Mouse (Mus musculus) natural killer cell, adult 2 months (primary cell): ENCODE data around the gene Nrm.
A peak's percentile ranks its signal among the peaks of the same experiment; 100 is the strongest.

Source experiments
- DNase-seq, 2 experiments: peaks; one replicate each; pipeline ENCODE4 v3.0.0; 2022; ENCODE audit warnings: low spot score in 2 of 2

The Nrm gene

DNA sequence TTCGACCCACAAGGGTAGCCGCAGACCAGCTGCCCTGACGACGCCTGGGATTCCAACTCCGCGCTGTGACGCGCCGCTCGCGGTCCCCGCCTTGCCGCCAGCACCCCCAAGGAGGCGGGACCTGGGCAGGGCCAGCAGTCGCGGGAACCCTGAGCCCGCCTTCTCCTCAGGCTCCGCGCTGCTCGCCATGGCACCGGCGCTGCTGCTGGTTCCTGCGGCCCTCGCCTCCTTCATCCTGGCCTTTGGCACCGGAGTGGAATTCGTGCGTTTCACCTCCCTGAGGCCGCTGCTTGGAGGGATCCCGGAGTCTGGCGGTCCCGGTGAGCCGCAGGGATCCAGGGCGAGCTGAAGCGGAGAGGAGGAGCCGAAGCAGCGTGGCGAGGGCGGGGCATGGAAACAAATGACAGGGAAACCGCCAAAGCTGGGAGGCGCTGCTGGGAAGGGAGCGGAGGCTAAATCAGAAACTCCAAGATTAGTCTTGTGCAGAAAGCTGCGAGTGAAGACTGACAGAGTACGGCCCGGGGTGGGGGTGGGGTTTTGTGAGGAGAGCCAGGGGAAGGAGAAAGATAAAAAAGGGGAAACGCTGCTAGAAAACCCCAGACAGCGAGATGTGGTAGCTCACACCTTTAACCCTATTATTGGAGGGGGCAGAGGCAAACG is at the start of gene Nrm:
Nrm (plus strand) TSS at position 121 of the 660 bp plus-strand sequence.
- peak; percentile 73 to 79 for DNase-seq

DNA sequence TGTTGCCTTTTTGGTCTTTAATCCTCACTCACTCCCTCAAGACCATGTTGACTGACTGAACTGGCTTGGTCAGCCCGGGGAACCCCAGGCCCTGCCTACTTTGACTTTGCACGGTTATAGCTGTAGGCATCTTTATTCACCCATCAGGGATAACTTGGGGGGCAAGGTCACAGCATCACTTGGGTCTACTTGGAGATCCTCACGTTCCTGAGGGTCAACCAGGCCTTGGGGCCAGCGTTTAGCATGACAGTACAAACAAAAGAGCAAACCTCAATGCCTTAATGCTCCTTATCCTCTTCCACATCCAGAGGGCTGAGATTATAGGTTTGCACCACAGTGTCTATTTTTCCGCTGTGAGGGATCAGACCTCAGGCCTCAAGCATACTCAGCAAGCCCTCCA is 48.8 kb upstream of the Nrm start:
- DNase-seq: no peak

DNA sequence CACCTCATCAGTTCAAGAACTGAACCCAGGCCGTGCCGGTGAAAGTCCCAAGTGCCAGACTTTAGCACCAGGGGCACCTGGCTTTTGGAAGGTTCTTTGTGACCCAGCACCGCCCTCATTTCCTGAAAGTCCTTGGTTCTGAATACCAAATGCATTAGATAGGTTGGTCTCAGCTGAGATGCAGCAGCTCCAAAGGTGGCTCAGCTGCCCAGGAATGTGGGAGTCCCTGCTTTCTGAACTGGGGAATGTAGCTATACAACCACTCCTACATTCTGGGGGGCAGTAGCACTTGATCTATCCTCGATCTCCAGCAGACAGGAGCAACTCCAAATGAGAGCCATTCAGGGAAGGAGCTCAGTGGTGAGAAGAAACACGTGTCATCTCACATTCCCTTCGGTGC is 48.4 kb upstream of the Nrm start:
- no peak for DNase-seq

DNA sequence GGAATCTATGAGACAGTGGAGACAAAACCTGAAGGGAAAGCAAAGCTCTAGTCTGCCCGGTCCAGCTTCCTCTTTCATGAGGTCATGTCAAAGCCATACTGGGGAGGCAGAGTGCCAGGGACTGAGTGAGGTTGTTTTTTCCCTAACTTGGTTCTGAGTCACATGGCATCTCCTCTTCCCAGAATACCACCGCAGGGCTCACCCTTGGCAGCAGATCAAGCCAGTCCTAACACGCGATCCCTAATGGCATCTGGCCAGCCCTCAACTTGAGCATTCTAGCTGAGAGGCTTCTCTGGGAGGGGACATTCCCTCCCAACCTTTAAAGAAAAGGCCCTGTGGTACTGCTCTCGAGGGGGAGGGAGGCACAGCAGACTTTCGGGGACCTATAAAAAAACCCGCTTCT is 47.9 kb upstream of the Nrm start:
- peak; percentile 14 to 23 for DNase-seq

DNA sequence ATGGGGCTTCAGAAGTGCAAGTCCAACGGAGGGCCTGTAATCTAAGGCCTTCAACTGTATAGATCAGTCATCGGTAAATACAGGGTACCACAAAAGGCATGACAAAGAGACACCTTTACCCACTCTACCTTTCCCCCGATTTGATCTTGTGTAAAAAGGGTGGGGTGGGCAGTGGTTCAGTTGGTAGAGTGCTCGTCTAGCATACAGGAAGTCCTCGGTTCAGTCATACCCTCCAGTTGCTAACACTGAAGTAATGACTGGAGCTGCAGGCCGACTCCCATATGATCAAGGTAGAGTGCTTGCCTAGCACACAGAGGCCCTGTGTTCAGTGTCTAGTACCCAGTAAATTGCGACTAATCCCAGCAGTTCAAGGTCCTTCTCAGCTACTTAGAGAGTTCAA is 47.5 kb upstream of the Nrm start:
- DNase-seq: peak; percentile 16 to 31

DNA sequence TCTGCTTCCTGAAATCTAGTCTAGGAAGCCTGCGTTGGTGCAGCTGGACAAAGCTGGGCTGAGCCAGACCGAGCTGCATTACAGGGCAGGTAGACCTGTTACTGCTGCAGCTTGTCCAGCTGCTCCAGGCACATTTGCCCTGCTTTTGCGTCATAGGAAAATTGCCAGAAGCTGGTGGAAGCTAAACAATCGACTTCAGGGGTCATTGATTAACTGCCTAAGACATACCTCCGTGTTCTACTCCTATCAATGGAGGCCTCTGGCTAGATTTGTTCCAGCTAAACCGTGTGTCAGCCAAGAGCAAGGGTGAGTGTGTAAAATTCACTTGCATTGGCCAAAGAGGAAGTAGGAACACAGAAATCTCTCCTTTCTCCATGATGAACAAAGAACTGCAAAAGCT is 46.4 kb upstream of the Nrm start:
- no peak for DNase-seq

DNA sequence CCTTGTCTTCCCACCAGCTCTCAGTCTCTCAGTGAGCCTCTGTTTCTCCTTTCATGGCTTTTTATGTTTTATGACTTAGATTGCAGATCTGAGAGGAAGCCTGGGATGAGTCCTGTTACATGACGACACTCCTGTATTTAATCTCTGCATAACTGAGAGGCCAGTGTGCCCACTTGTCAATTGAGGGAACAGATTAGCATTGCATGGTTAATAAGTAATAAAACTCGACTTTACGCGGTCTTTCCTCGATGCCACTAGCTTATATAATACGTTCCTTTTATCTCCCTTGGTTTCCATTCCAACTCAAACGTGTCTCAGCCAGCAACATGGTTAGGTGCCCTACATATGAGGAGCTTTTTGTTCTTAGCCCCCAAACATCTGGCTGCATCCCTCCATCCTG is 45.3 kb upstream of the Nrm start:
- no peak for DNase-seq

DNA sequence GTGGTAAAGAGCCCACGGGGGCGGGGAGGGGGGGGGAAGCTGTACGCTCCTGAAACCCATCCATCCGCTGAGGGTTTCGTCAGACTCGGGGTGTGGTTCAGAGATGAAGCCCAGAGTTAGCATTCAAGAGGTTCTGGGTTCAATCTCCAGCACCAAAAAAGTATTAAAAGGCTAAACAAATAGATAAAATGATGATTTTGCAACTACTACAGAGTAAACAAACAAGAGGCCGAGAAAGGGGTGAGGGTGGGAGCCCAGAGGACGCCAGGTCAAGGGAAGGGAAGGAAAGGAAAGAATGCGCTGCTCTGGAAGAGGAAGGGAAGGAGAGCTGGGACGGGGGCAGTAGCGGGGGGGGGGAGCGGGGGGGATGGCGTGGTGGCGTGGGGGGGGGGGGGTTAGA is 44.4 kb upstream of the Nrm start:
- no peak for DNase-seq

DNA sequence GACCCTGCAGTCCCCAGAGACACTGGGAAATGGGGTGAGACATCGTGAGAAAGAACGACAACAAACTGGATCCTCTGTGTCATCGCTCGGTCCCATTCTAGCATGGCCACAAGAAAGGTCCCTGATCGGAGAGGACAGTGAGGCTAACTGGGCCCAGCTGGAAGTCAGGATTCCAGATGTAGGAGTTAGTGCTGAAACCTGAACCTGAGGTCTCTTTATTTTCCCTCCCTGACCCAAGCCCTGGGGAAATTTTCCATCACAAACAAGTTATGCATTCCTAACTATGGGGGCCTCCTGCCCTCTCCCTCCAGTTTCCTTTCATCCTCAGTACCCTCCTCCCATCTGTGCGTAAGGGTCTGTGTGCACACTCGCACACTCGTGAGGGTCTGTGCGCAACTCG is 43.9 kb upstream of the Nrm start:
- no peak for DNase-seq

DNA sequence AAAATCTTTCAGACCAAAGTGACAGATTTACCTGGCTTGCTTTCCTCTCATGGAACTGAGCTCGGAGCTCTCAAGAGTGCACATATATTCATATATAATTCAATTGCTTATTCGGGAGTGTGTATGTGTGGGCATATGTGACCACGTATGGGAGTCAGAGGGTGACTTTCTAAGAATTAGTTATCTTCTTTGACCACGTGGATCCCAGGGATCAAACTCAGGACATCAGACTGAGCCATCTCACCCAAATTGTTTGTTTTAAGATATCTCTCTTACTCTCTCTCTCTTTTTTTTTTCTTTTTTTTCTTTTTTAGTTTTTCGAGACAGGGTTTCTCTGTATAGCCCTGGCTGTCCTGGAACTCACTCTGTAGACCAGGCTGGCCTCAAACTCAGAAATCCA is 41.0 kb upstream of the Nrm start:
- no peak for DNase-seq

DNA sequence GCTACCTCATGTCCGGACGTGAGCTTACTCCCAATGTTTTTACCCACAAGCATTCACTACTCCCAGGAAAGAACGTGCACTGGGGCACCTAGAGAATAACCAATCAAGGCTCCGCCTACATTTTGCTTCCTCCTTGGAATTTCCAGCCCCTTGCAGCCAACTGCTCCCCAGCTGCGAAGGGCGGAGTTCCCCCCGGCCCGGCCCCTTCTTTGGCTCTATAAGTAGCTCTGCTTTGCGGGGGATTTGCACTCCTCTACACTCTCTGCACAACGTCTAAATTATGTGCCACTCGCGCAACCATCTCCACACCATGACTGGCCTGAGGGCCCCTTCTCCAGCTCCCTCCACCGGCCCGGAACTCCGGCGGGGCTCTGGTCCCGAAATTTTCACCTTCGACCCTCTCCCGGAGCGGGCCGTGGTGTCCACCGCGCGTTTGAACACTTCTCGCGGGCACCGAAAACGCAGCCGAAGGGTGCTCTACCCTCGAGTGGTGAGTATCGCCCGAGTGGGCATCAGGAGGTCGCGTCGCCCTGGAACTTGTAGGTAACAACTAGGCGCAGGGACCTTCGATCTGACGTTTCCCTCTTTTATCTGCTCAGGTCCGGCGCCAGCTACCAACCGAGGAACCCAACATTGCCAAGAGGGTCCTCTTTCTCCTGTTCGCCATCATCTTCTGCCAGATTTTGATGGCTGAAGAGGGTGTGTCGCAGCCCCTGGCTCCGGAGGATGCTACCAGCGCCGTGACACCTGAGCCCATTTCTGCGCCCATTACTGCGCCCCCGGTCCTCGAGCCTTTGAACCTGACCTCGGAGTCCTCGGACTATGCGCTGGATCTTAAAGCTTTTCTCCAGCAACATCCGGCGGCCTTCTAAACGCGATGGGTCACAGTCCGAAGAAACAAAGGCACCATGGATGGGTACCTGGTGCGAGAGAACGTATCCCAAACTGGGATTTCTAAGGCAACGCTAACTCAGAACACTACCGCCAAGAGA is 39.4 kb upstream of the Nrm start, which contains the start of gene Ier3:
Ier3 (plus strand) TSS at position 246 of the 992 bp plus-strand sequence.
- DNase-seq: peak; percentile 46 to 59

DNA sequence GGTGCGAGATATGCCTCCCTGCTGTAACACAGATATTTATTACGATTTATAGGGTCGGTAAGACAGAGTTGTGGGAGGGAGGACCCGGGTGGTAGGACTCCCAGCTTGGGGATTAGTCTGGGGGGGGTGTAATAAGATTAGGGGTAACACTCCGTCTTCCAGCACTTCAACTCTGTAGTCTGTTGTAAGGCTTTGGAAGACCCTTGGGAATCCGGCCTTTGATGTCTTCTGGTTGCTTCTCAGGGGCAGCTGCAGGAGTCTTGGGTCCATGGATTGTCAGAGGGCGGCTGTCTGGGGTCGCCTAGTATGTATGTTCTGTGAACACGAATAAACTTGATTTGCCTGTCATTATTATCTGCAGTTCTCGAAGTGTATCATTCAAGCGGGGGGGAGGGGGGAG is 38.6 kb upstream of the Nrm start:
- no peak for DNase-seq

DNA sequence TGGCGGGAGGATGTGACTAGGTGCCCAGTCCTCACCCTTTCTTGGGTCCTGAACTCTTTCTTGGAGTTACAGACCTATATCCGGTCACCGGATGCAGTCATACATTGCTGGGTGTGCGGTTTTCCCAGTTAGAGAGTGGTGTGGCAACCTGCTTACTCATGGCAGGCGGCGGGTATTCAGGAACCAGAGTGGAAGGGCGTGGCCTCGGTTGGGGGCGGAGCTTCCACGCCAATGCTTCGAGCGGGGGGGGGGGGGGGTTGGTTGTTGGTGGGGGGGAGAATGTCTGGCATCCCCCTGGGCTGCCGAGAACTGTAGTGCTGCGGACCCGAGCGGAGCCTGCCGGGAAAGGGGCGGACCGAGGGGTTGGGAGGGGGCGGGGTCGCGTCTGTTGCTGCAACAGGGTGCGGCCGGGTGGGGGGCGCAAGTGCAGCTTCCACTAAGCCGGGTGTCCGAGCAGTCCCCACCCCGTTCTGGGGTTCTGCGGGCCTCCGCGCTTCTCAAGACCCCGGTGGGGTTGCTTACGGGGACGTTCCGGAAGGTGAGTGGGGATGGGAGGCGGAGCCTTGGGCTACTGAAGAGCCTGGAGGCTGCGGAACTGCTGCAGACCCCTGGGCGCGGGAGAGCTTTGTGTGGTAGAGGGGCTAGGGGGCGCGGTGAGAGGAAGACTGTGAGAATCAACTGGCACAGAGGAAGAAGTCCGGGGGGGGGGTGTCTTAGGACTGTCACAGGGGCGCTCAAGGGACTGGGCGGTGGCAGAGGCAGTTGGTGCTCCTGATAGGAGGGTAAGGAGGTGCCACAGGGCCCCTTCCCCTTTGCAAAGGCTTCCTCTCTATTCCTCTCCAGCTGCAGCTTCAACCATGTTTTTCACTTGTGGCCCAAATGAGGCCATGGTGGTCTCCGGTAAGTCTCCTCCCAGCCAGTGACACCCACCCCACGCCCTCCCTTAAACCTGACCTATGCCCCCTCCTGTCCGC is 37.9 kb upstream of the Nrm start, which contains the start of gene Flot1:
Flot1 (plus strand) TSS at position 267 of the 974 bp plus-strand sequence.
- peak; percentile 81 to 84 for DNase-seq

DNA sequence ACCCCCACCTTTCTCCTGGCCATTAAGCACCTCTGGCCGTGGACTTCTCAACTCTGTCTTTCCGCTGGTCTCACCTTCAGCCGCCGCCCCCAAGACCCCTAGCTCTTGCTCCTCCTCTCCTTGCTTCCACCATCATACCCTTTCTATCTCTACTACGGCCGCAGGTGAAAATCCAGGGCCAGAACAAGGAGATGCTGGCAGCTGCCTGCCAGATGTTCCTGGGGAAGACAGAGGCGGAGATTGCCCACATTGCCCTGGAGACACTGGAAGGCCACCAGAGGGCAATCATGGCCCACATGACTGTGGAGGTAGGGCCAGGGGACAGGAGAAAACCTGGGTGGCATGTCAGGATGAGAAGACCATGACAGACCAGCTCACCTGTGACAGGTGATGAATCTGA is 36.7 kb upstream of the Nrm start:
- peak in 1 of 2 experiments; percentile 14 for DNase-seq

DNA sequence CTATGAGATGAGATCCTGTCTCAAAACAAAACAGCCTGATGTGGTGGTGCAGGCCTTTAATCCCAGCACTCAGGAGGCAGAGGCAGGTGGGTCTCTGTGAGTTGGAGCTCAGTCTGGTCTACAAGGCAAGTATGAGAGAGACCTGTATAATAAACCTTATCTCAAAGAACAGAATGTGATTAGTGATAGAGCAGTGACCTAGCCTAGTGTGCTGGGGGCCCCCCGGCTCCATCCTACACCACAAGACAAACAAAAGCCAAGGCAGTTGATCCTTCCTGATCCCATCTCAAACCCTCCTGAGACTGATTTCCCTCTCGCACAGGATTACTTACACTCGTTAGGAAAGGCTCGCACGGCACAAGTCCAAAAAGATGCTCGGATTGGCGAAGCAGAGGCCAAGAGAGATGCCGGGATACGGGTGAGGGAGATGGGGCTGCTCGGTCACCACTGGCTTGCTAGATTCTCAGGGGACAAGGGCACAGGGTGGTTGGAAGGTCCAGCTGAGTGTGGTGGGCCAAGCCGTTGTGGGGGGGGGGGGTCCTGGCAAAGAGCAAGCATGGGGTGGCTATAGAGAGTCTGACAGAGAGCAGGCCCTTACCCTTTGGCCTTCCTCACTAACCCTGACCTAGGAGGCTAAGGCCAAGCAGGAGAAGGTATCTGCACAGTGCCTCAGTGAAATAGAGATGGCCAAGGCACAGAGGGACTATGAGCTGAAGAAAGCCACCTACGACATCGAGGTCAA is 35.8 kb upstream of the Nrm start:
- DNase-seq: no peak

DNA sequence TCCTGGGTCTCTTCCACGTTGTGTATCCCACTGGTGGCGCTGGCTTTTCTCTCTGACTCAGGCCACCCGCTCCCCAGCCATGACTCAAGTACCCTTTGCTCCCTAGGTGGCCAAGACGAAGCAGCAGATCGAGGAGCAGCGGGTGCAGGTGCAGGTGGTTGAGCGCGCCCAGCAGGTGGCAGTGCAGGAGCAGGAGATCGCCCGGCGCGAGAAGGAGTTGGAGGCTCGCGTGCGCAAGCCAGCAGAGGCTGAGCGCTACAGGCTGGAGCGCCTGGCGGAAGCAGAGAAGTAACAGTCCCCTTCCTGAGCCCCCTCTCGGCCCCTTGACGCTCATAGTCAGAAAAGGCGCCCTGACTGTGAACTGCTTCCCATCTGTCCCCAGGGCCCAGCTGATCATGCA is 31.4 kb upstream of the Nrm start:
- DNase-seq: peak; percentile 83 to 90

DNA sequence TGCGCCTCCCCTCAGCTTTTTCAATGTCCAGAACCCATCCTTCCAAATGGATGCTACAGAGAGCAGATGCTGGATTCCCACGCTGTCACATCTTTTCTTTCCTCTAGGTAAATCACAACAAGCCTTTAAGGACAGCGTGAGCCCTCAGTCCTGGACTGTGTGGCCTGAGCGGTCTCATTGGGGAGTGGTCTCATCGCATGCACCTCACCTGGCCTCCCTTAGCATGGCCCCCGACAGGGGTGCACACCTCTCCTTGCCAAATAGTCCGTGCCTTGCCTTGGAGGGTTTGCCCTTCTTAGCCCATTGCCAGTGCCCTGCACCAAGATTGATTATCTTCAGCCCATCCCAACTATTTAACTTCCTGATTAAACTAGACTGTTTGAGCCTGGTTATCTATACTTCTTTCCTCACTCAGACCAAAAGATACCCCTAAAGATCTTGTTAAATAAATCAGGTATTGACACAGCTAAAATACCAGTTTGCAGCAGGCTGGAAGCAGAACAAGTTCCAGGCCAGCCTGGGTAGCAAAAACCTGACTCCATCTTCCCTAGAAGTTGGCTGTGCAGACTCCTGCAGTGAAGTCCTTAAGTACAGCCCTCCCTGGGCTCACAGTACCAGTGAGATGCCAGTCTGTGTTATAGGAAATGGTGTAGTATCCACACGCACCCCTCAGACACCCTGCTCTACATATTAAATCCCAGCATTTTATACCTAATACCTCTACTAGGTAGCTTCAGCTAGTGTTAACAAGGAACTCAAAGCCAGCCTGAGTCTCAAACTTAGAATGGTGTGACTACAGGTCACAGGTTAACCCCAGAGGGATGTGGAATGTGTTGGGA is 28.5 kb upstream of the Nrm start:
- no peak for DNase-seq

DNA sequence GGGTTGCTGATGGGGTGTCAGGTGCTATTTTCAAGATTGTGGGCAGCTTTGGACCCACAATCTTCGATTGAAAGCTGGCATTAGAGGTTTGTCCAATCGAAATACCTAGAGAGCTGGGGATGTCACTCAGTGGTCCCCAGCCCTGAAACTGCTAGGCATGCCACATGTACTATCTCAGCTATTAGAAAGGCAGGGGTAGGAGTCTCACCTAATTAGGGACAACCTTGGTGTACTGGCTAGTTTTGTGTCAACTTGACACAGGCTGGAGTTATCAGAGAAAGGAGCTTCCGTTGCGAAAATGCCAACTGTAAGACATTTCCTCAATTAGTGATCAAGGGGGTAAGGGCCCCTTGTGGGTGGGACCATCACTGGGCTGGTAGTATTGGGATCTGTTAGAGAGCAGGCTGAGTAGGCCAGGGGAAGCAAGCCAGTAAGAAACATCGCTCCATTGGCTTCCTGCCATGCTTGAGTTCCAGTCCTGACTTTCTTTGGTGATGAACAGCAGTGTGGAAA is 27.8 kb upstream of the Nrm start:
- no peak for DNase-seq

DNA sequence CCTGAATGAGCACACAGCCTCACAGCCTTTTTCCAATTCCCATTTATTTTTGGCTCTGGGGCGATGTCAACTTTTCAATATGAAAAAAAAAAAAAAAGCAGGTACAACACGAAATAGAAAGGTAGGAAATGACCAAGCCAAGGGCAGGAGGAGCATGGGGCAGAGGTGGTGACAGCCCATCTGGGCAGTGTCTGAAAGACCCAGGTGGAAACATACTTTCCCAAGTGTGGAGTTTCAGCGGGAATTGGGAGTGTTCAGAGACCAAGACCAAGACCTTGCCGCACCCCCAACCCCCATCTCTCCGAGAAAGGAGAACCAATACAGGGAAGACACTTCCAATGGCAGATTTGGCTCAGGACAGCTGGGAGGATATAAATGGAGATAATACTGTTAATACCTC is 27.2 kb upstream of the Nrm start:
- no peak for DNase-seq
